Mouse (Mus musculus) embryo, embryonic 10 days (tissue): ENCODE data around the gene Dnm3.

Source experiments
- DNase-seq: peaks from one replicate; pipeline ENCODE4 v3.0.0-alpha.2; 2015; ENCODE audit warnings: low spot score

The Dnm3 gene

GRCm38 (mm10) chr1:161983979-161984566 lies 493.8 kb downstream of the Dnm3 start:
- DNase-seq = peak; percentile 54

- DNase-seq = no peak
Observed at GRCm38 (mm10) chr1:161983451-161983850, 494.4 kb downstream of the Dnm3 start.

- no peak for DNase-seq
Observed at GRCm38 (mm10) chr1:161980626-161981298, 497.1 kb downstream of the Dnm3 start.

- DNase-seq = no peak
Observed at GRCm38 (mm10) chr1:161980046-161980445, 497.8 kb downstream of the Dnm3 start.

- no peak for DNase-seq
Observed at GRCm38 (mm10) chr1:161979536-161979935, 498.3 kb downstream of the Dnm3 start, which contains the start of gene 4930558K02Rik. 4930558K02Rik (minus strand) TSS chr1:161979636.

DNA sequence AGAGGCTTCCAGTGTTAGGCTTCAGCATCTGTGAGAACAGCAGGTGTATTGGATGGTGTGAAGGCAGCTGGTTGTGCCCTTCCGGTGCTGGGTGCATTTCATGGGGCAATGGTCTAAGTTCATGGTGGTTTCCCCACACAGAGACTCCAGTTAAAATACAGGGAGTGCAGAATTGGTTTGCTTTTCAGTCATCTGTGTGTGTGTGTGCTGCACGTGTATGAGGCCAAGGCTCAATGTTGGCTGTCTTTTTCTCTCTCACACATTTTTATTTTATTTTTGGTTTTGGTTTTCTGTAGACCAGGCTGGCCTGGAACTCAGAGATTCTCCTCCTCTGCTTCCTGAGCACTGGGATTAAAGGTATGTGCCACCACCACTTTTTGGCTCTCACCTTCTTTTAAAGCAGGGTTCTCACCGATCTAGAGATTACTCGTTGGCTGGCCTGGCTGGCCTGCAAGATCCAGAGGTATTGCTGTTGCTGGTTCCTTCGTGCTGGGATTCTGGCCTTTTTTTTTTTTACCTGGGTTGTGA lies 499.6 kb downstream of the Dnm3 start:
- no peak for DNase-seq

- no peak for DNase-seq
Observed at GRCm38 (mm10) chr1:161977331-161977730, 500.5 kb downstream of the Dnm3 start.

GRCm38 (mm10) chr1:161976255-161977182 lies 501.3 kb downstream of the Dnm3 start:
- peak; percentile 93 for DNase-seq

- no peak for DNase-seq
Observed at GRCm38 (mm10) chr1:161972233-161972632, 505.6 kb downstream of the Dnm3 start.

DNA sequence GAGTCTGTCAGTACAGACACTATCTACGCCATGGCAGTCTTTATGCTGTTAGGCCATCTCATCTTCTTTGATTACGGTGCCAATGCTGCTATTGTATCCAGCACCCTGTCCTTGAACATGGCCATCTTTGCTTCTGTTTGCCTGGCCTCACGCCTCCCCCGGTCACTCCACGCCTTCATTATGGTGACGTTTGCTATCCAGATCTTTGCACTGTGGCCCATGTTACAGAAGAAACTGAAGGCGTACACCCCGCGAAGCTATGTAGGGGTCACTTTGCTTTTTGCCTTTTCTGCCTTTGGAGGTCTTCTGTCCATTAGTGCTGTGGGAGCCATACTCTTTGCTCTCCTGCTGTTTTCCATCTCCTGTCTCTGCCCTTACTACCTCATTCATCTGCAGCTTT lies 507.0 kb downstream of the Dnm3 start:
- no peak for DNase-seq

DNA sequence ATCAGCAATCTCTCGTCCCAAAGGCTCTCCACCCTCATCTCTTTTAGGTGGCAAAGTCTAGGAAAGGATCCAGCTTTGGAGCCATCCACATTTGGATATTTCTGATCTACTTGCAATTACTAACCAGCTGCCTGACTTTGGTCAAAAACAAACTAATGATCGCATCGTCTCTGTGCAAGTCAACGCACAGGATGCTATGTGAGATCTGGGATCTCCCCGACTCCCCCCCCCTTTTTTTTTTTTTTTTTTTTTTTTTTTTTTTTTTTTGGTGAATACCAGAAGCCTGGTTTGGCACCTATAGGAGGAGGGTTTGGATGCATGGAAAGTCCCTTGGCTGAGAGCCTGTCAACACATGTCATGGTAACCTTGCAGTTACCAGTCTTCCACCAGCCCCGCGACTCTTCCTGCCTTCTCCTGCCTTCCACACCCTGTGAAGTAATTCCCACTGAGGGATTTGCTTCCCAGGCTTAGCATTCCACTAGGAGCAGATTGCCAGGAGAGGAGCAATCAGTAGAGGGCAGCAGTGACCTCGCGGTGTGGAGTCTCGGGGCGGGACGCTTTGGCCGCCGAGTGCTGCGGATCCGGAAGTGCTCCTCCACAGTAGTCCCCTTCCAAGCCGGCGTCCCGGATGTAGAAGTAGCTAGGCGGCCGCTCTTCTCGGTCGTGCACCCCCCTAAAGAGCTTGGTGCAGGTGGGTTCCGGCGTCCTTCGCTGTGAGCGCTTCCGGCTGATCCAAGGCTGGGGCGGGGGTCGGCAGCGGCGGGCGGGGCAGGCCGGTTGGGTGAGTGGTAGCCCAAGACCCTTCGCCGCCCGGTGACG lies 509.0 kb downstream of the Dnm3 start, which contains the start of gene Pigc:
Gene Pigc (plus strand): TSS at position 598 of the 819 bp plus-strand sequence.
- peak; percentile 98 for DNase-seq

GRCm38 (mm10) chr1:161967936-161968335 lies 509.9 kb downstream of the Dnm3 start:
- no peak for DNase-seq

DNA sequence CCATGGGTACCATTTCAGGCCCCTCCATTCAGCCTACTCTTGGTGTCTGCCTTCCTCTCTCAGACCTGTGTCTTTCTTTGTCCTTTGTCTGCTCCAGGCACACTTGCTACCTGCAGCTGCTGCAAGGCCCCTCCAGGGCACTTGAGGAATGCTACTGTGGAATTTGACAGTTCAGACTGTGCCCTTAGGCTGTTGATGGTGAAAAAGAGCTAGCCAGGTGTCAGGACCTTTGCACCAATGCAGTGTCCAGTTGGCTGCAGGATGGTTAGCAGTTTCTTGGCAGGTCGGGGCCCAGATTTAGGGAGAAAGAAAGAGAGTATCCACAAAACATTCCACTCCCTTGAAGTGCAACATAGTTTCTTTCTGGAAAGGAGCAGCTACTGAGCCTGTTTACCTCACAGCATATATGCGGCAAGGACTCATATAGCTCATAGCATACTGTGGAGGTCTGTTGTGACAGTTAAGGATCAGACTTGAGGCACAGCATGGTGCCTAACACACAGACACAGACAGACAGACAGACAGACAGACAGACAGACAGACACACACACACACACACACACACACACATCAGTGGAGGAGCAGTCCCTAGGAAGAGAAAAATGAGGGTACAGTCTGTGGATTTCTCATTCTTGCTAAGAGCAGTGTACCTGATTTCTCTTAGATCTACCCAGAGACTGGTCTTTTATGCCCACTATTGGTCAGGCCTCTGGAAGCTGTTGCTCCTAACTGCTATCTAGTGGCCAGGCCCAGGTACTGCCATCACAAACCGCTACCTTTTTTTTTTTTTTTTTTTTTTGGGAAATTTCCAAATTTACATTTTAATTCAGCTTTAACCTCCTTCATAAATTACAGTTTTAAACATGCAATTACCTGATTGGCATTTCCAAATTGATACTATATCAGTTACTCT lies 515.1 kb downstream of the Dnm3 start:
- DNase-seq = peak; percentile 62

DNA sequence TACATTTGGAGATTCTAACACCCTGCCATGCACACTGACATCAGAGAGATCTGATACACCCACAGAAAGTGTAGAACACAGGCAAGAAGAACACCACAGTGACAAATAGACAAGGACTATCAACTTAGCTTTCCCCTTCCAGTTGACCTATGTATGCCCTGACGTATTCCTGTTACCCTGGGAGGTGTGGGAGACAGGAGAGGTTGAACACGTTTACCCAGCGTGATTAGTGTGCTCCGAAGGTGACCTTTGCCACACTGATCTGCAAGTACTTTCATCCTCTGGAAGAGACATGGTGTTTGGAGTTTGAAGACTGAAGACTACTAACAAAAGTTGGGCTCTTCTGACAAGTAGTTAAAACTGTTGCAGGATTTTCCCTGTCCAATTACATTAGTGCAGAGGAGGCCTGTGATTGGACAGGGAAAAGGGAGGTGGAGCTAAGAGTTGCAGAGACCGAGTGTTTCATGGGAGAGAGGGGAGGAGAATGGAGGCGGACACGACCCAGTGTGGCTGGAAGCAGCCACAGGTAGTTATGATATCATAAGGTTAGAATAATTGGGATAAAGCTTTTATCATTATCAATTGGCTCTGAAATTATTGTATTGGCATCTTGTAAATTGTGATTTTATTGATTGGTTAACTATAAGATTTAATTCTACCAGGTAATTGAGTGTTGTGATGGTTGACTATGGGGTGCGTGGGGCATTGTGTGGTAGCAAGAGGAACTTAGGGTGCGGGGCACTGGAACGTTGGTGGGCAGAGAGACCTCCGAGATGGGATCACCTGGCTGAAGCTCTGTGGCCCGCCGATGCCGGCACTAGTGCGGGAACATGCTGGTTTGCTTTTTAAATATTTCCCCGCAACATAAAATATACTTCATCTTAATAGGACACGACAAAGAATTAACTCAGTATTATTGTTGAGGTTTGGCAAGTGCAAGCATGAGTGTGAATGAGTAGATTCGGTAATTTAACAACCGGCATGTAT lies 519.6 kb downstream of the Dnm3 start:
- peak; percentile 11 for DNase-seq

DNA sequence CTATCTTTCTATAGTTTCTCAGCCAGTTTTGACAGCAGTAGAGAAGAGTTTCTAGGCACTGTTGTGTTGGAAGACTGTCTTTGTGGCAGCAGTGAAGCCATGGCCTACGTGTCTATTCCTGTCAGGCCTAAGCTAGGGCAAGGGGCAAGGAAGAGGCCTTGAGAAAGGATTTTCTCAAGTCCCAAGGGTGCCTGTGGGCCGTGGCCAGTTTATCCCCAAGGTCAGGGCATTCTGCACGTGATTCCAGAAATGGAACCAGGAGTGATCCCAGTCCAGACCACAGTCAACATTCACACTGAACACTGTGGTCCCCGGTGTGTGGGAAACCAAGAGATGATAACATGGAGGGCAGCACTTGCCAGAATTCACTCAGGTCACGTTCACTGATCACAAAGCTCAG lies 522.0 kb downstream of the Dnm3 start:
- no peak for DNase-seq

GRCm38 (mm10) chr1:161952599-161952998 lies 525.2 kb downstream of the Dnm3 start:
- no peak for DNase-seq

DNA sequence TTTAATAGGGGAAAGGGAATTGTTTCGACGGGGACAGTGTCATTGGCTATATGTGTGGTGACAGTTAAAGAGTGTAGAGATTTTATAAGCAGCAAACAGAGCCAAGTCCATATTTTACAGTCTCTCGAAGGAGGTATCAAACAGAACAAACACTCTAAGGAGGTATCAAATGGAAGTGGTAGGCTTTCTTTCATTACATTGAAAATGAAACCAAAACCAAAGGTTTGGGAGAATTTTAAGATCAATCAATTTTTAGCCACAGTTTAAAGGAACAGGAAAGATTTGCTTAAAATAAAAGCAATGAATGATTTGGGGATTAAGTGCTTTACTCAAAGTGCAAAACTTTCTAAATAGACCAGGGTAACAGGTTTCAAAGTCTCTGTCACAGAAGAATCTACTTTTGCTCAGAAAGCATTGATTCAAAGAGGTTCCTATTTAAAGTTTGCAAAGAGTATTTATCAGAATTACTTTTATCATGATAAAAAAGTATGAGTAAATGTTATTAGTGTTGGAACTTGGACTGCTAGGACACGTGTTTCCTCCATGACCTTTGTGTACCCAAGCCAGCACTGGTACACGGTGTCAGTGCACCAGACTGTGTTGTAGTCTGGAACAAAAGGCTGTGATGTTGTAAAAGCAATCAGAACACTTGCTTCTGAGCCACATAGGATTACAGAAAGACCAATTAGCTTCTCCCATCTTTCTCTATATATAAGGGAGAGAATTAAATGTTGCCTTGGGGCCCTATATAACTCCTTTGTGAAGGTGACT lies 526.6 kb downstream of the Dnm3 start:
- DNase-seq = no peak

DNA sequence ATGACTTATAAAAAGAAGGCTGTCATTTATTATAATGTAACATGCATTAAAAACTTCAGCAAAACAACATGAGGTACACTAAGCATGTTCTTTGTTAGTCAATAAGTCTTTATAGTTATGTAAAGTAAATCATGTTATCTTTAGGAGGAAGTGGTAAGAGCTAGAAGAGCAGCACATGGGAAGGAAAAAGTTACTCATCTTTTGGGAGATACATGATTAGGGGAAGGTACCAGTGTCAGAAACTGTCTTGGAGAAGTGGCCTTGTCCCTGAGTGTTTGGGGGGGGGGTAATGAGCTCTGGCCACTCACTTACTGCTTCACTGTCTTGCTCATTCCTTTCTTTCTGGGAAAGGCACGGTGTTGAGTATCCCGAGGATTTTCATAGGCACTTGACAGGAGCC lies 535.8 kb downstream of the Dnm3 start:
- DNase-seq = no peak
